Mouse (Mus musculus): Measurements from ENCODE around the gene Zfp626.
"Not testable (repeated sequence)": the region's sequence is repeated elsewhere in the genome, so short reads cannot be mapped to it uniquely, and the experiment has no call there.

Zfp626 gene

DNA sequence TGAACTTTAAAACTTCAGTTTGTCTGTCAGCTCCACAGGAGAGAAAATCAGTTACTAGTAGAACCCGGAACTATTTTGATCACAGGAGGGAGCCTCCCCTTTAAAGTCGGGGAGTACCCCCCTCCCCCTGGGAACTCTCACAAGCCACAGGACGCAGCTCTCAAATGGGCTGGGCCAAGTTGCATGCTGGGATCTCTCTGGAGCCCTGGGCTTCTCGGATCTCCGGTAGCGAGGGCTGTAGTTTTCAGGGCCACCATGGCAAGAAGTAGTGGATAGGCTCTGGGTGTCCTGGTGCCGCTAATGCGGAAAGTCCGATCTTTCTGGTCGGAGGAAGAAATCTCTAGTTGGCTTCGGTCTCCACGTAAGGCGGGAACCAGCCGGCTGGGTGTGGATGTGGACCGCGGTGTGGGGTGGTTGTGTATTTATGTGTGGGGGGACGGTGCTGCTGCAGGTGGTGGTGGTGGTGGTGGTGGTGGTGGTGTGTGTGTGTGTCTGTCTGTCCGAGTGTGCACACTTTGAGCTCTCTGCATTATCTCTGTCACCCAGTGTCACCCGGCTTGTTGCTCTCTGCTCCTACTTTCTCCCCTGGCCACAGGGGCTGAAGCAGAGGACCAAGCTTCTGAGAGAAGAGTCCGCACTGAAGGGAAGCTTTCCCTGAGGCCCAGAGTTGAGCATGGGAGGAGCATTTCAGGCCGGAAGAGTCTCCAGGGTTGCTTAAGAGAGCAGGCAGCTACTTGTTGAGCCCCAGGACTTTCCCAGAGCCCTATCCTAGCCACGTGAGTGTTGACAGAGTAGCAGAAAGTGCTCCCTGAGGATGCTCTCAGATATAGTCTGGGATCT is 53.6 kb downstream of the Zfp626 start:
- peak; percentile 48 for DNase-seq (ENCODE audit: low read depth, low spot score)

GRCm38 (mm10) chr7:27862578-27862977 is 55.6 kb downstream of the Zfp626 start:
- DNase-seq (ENCODE audit: low read depth, low spot score), result not testable (repeated sequence)

Measured in retina, postnatal 7 days (tissue).